In genomic region chr10:82987394-82987793, GRCm38 (mm10) we compare ENCODE assay signal across 8 mouse cellular contexts. TPM values are rescaled to one million over a fixed set of nuclear protein-coding genes. Genes with fewer than 3 reads are reported as not detected.
DNase-seq lines count a peak whose midpoint lies in the region; ATAC-seq lines count a peak whose summit lies in the region.

No protein-coding gene starts in this region.

- H3K4me1 ChIP-seq in heart, embryonic 14.5 days (ENCODE audit: control insufficient read depth in 2 of 2, insufficient read depth in 2 of 2, low read length in 2 of 2), result peaks cover 26 to 47% of the 10 kb centered on the region in 2 experiments
- peaks cover 9% of the 10 kb centered on the region for H3K4me1 ChIP-seq in hindbrain, embryonic 11.5 days (replicated peaks; ENCODE audit: control insufficient read depth, insufficient read depth, low read length)
- H3K4me1 ChIP-seq in midbrain, embryonic 13.5 days (replicated peaks), result peaks cover 65% of the 10 kb centered on the region

- H3K9ac ChIP-seq in heart, embryonic 14.5 days (ENCODE audit: low read length), result peak overlapping the region; percentile 83
- H3K9ac ChIP-seq in hindbrain, embryonic 11.5 days (ENCODE audit: low read depth, low read length), result no peak overlapping the region
- peak overlapping the region; percentile 87 for H3K9ac ChIP-seq in midbrain, embryonic 13.5 days (replicated peaks)

- H3K27me3 ChIP-seq in heart, embryonic 14.5 days (ENCODE audit: control insufficient read depth, insufficient read depth, low read length), result peaks cover 9% of the 10 kb centered on the region
- peaks cover 11% of the 10 kb centered on the region for H3K27me3 ChIP-seq in hindbrain, embryonic 11.5 days (ENCODE audit: control insufficient read depth, insufficient read depth, low read length)
- H3K27me3 ChIP-seq in midbrain, embryonic 13.5 days, result peaks cover 21% of the 10 kb centered on the region

- no peak for DNase-seq in heart, postnatal 4 days
- DNase-seq in NIH3T3 (ENCODE audit: low read depth), result peak; percentile 55
- no peak for DNase-seq in hindbrain, embryonic 11.5 days (ENCODE audit: low spot score)
- DNase-seq in left cerebral cortex, adult 8-10 months (ENCODE audit: low spot score in 2 of 2), result no peak
- DNase-seq in adrenal gland, postnatal 36 days, result no peak
- no peak for DNase-seq in thymus, postnatal 10 days (ENCODE audit: low spot score in 2 of 2)

- ATAC-seq in heart, embryonic 14.5 days (ENCODE audit: insufficient number of reproducible peaks, insufficient read depth, low FRiP score, low read depth), result no peak
- ATAC-seq in hindbrain, embryonic 11.5 days (ENCODE audit: low FRiP score), result no peak
- ATAC-seq in midbrain, embryonic 13.5 days, result no peak

- no peaks in the 10 kb centered on the region for H3K36me3 ChIP-seq in heart, embryonic 14.5 days (ENCODE audit: control insufficient read depth, insufficient read depth, low read length)
- no peaks in the 10 kb centered on the region for H3K36me3 ChIP-seq in hindbrain, embryonic 11.5 days (ENCODE audit: control insufficient read depth, insufficient read depth, low read length)
- H3K36me3 ChIP-seq in midbrain, embryonic 13.5 days, result no peaks in the 10 kb centered on the region

- no peak overlapping the region; a peak in 1 of 4 replicates for H3K27ac ChIP-seq in heart, embryonic 14.5 days (replicated peaks in 1 of 2; ENCODE audit: control insufficient read depth in 1 of 2, insufficient read depth in 1 of 2, low read depth in 2 of 2, low read length in 2 of 2)
- H3K27ac ChIP-seq in hindbrain, embryonic 11.5 days (ENCODE audit: low read depth, low read length), result no peak overlapping the region
- H3K27ac ChIP-seq in midbrain, embryonic 13.5 days, result no peak overlapping the region

- no peaks in the 10 kb centered on the region for H3K9me3 ChIP-seq in heart, embryonic 14.5 days (ENCODE audit: control insufficient read depth, low read length)
- H3K9me3 ChIP-seq in hindbrain, embryonic 11.5 days (ENCODE audit: control insufficient read depth, low read length), result no peaks in the 10 kb centered on the region
- H3K9me3 ChIP-seq in midbrain, embryonic 13.5 days, result no peaks in the 10 kb centered on the region

- H3K4me2 ChIP-seq in heart, embryonic 14.5 days (ENCODE audit: low read length), result peak overlapping the region; percentile 81
- peak overlapping the region; percentile 84 for H3K4me2 ChIP-seq in hindbrain, embryonic 11.5 days (replicated peaks; ENCODE audit: low read depth, low read length)
- peak overlapping the region; percentile 91 for H3K4me2 ChIP-seq in midbrain, embryonic 13.5 days (replicated peaks)

- WGBS in heart, embryonic 14.5 days, result 55% methylated on average over 4 of the region's 4 CpGs
- 52% methylated on average over 4 of the region's 4 CpGs for WGBS in hindbrain, embryonic 11.5 days
- 53% methylated on average over 4 of the region's 4 CpGs for WGBS in midbrain, embryonic 13.5 days

- H3K4me3 ChIP-seq in heart, embryonic 14.5 days (ENCODE audit: control insufficient read depth in 1 of 2, insufficient read depth in 1 of 2, low read depth in 1 of 2, low read length in 2 of 2), result peak overlapping the region; percentile 35 to 61
- H3K4me3 ChIP-seq in hindbrain, embryonic 11.5 days (ENCODE audit: low read depth, low read length), result peak overlapping the region; percentile 6; the same call in 1 of the 2 replicates
- H3K4me3 ChIP-seq in midbrain, embryonic 13.5 days (replicated peaks), result peak overlapping the region; percentile 80

RNA-seq across cellular contexts. Expression of gene Chst11, which starts 2.1 kb away (rescaled TPM):
- 3.3 and 3.5 TPM in 2 replicates for polyA plus RNA-seq in heart, embryonic 14.5 days (2014; fragmentation: Nextera tagmentation; extraction: Ambion mirVana)
- total RNA-seq in heart, postnatal 4 days (2021), result 1 to 10 TPM; 3.6 to 5.2 TPM
- 2.2 and 2.3 TPM in 2 replicates for polyA plus RNA-seq in hindbrain, embryonic 11.5 days (2014; fragmentation: Nextera tagmentation; extraction: Ambion mirVana)
- 2.9 TPM in 2 replicates for polyA plus RNA-seq in midbrain, embryonic 13.5 days (2015; fragmentation: Nextera tagmentation; extraction: Ambion mirVana)
- 10 to 100 TPM; 33.0 to 38.0 (median 33.5) TPM for total RNA-seq in left cerebral cortex, adult 8-10 months (2022)
- total RNA-seq in adrenal gland, postnatal 36 days (2021), result 10 to 100 TPM; 40.8 to 75.4 TPM

Comparison
In these comparisons a context has a peak if more than half of its experiments do, and no peak if none do; other contexts are left out.
1. H3K4me3 ChIP-seq: peak in every context shown above with its lines; median percentile 80 in midbrain, embryonic 13.5 days; 48 in heart, embryonic 14.5 days; 6 in hindbrain, embryonic 11.5 days.
2. RNA of gene Chst11, which starts 2.1 kb away (total RNA-seq): 40.8 to 75.4 TPM in adrenal gland, postnatal 36 days and 33.0 to 38.0 TPM in left cerebral cortex, adult 8-10 months; 3.6 to 5.2 TPM in heart, postnatal 4 days; every median in the first group is over 4 times any median in the second.
3. Peak in every context shown above with its lines, with median percentiles within 50 percentile points of each other: H3K4me2 ChIP-seq.